Mouse (Mus musculus) skeletal muscle tissue, adult 2 months (tissue): ENCODE measurements around the gene Dclre1a.
A peak's percentile ranks its signal among the peaks of the same experiment; 100 is the strongest.

Experiments
- DNase-seq: peaks from one replicate; pipeline ENCODE4 v3.0.0-alpha.2; 2012; ENCODE audit warnings: low read depth, low spot score

Dclre1a gene

DNA sequence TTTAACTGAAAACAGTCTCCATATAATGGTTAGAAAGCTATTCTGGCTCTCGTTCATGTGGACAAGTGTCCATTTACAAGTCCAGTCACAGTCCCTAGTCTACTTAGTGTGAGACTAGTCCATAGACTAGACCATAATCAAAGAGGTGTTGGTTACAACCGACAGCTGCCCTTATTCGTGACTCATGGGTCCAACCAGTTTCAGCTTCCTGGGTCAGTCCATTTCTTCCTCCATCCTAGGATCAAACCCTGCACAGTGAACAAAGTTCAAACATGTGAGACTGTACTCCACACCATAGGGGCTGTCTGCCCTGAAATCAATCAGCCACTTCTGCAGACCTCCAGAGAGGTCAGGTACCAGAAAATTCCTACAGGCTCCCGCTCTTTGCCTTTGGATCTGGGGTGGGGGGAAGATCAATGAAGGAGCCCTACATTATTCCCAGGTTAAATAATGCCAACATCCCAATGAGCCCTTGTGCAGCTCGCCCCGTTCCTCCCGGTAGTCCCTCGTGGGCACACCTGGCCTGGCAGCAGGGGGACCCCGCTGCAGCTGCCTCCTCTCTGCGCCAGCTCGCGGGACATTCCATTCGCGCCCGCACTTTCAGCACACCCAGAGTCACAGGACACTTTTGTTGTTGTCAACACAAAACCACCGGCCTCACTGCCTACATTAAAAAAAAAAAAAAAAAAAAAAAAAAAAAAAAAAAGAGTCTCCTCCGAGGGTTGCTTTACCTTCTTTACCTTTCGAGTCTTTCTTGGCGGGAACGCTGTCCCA lies at the start of gene Dclre1a:
TSS of gene Dclre1a (minus strand) at position 767 of the 774 bp plus-strand sequence.
- peak; percentile 38 for DNase-seq

DNA sequence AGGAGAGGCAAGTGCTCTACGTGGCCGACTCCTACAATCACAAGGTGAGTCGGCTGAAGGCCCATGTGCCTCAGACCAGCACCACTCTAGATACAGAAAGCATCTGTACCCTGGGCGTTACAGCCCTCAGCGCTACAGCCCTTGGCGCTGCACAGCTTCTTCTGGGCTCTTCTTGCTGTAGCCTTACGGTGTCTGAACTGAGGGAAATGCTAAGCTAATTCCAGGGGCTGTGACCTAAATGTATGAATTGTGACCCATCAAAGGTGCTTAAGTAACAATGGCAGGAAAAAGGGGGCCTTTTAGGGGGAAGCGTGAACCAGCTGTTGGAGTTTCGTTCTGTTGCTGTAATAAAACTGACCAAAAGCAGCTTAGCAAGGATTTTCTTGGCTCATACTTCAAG lies 44.5 kb upstream of the Dclre1a start:
- DNase-seq, result no peak

DNA sequence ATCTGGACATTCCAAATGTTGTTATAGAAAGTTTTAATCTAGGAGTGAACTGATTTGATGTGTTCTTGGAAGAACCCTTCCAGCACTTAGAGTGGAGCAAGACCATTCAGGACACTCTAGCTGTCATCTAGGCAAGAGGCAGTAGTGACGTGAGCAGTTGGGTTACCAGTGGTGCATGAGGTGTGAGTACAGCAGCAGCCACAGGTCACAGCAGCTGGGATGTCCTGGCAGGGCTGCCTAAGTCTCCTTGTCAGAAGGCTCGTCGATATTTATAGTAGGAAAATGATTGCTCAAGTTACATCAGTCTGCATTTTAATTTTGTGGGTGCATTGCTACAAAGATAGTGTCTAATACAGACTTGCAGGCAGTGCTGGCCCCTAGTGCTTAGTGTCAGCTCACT lies 42.2 kb upstream of the Dclre1a start:
- DNase-seq, result no peak

DNA sequence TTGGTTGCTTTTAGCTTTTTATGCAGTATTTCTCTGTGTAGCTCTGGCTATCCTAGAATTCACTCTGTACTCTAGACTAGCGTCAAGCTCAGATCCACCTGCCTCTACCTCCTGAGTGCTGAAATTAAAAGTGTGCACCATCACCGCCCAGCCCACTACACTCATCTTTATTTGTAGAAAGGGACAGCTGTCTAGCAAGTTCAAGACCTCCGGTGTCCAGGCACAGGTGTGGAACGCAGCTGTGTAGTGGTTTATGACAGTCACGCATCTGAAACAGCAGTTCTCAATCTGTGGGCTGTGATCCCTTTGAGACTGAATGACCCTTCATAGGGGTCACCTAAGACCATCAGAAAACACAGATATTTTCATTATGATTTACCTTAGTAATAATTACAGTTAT lies 41.4 kb upstream of the Dclre1a start:
- no peak for DNase-seq

DNA sequence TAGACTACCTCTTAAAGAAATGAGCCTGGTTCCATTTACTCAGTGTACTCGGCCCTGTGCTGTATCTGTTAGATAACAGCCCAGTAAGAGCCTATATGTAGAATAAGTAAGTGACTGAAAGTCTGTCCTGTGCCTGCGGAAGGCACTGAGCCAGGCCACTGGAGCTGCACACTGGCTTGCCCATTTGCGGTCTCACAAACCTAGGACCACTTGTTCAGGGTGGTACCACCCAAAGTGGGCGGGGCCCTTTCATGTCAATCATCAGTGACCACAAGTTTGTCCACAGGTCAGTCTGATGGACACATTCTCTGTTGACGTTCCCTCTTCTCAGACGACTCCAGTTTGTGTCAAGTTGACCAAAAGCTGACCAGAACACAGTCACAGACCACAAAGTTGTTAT lies 41.0 kb upstream of the Dclre1a start:
- no peak for DNase-seq

DNA sequence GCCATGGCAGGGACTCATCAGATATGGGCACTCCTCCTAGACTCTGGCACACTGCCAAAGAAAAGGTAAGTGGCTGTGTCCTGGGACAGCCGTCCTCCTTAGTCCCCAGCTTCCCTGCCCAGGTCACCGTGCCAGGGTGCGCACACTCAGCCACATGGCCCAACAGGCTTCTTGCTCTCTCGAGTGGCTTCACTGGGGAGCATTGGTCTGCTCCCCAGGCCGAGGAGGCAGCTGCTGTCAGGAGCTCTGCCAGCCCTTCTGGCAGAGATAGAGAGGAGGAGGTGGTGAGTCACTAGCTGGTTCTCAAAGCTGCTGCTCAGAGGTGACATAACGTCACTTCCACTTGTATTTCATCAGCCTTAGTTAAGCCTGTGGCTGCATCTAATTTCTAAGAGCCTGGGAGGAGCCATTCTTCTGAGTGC lies 40.2 kb upstream of the Dclre1a start:
- peak; percentile 87 for DNase-seq

DNA sequence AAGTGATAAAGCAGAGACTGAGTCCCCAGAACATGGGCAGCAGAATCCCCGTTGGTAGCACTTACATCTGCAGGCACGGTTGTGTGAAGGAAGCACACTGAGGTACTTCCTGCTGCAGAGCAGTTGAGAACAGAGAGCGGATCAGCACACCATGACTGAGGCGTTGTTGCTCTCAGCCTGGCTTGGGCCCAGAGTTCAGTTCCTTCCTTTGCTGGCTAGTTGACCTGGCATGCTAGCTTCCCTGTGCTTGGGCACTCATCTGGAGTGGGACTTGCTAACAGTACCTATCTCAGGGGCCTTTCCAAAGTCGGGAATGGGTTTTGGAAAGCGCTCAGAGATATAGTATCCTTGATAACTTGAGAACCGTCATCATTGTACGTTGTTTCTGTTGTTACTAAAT lies 38.3 kb upstream of the Dclre1a start:
- no peak for DNase-seq

DNA sequence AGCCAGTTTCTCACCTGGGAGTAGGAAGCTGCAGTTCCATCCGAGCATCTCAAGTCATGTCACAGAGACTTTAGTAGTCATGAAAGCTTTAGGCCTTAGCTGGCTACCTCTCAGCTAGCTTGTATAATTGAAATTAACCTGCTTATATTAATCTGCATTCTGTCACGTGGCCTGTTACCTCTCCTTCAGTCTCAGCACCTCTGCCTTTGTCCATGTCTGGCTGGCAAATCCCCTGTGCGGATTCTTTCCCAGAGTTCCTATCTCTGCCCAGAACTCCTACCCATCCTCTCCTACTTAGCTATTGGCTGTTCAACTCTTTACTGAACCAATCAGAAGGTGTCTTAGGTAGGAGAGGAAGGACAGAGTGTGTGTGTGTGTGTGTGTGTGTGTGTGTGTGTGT lies 36.3 kb upstream of the Dclre1a start:
- no peak for DNase-seq

DNA sequence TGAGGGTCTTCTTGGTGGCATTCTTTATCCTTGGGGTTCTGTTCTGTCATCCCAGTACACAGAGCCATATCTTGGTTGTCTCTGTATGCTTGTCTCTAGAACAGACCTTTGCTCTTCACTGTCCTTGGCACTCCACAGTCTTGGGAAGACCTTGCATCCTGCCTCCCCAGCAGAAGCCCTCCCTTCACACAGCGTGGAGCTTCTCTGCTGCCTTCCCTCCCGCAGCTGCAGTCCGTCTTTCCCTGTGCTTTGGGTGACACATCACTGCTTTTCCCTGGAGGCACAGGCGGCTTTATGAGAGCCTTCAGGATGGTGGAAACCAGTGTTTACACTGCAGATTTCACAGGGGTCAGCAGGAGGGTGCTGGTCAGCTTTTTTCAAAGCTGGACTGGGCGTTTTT lies 35.8 kb upstream of the Dclre1a start:
- DNase-seq, result no peak

DNA sequence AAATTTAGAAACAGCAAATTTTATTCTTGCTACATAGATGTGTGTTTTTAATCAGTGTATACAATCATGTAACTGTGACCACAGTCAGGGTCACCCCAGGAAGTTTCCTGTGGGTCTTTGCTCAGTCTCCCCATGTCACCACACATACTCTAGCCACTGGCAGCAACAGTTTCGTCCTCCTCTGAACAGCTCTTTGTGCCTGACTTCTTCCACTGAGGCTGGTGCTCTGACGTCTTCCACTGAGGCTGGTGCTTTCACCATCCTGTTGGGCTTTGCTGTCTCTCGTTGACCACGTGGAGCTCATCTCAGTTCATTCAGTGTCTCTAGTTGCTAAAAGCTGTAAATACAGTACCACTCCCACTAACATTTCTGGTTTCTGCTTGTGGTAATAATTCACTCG lies 34.0 kb upstream of the Dclre1a start:
- DNase-seq, result no peak

DNA sequence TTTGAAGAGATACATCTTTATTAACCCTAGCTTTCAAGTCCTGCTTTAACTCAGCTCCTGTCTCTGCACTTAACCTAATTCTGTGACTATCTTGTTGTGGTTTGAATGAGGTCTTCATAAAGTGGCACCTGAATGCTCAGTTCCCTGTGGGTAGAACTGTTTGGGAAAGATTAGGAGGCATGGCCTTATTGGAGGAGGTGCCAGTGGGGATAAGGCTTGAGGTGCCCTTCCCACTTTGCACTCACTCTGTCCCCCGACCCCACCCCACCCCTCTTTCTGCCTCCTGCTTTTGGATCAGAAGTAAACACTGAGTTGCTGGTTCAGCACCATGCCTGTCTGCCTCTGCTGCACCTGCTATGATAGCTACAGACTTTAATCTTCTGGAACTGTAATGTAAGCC lies 29.8 kb upstream of the Dclre1a start:
- DNase-seq, result no peak

DNA sequence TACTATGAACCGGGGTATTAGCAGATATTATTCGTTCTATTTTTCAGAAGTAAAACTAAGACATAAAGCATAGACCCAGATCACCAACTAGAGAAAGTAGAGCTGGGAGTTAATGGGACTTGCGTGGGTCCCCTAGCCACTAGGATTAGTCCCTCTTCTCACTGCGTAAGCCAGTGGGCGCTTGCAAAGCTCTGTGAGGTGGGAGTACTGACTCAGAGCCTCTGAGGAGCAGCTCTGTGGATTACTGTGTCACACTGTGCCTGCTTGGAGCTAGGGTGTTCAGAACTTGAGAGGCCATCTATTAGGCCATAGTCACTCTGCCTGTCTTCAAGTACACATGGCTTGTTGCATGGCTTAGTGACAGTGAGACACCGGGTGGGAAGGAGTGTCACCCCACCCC lies 25.2 kb upstream of the Dclre1a start:
- DNase-seq, result no peak

DNA sequence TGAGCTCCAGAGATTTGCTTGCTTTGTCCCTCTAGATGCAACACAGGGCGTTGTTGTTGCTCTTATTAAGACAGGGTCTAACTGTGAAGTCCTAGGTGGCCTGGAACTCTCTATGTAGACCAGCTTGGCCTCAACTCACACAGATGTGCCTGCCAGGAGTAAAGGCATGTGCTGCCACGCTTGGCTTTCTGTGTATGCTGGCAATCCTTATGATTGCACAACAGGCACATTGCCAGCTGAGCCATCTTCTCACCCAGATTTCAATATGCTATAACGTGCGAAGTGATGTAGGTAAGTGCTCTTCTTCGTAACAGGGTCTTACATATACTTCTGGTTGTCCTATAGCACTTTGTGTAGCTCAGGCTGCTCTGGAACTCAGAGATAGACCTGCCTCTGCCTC lies 23.9 kb upstream of the Dclre1a start:
- DNase-seq, result no peak

DNA sequence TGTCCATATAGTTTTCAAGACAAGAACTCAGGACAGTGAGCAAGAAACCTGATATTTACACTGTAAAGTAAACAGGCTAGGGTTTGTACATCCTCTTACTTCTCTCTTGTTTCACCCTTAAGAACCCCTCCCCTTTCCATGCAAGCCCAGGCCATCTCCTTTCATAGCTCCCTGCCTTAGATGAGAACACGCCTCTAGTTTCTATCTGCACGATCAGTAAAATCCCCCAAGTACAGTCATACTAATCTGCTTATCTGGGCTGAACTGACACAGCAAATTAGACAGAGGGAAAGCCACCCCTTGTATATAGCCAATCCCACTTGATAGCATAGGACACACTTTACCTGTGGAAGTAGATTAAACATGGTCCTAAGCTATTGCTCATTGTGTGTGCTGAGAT lies 23.2 kb upstream of the Dclre1a start:
- DNase-seq, result no peak

DNA sequence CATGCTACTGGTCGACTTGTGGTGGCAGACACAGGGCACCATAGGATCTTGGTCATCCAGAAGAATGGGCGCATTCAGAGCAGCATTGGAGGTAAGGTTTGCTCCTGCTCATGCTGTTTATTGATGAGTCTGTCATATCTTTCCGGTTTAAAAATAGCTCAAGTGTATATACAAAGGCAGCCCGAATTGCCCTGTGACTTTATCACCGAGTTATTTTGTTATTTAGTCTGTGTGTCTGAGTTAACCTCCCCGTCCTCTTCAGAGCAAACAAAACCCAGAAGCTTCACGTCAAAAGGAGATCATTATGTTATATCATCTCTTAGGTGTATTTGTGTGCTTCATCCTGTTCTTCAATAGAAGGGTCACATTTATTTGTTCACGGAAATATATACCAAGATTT lies 22.8 kb upstream of the Dclre1a start:
- no peak for DNase-seq

DNA sequence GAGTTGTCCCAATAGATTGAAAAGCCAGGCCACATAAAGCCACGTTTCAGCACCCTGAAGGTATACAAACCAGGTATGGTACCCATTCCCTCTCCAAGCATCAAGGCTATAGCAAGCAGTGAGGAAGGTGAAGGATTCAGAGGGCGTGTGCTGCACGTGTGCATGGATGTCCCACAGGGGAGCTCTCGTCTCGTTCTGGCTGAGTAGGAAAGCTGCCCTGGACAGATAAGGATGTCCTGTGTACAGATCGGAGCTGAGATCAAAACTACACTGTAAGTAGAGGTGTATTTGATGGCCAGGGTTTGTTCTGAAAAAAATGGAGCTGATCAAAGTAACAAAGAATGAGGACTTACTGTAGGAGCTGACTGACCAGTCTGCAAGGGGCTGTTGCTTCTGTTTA lies 18.9 kb upstream of the Dclre1a start:
- no peak for DNase-seq

DNA sequence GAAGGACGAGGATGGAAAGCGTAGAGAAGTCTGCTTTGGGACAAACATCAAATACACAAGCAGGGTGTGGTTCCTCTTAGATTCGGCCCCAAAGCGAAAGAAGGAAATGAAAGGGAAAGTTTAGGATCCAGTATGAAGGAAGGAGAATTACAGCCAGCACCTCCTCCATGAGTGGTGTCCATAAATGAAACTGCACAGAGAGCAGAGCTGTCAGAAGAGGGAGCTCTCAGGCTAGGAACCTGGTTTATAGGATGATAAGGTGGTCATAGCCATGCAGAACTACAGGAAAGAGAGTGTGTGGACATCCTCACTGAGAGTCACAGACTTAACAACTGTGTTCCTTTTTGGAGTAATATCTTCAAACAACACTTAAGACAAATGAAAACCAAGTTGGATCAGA lies 18.0 kb upstream of the Dclre1a start:
- DNase-seq, result peak; percentile 32

DNA sequence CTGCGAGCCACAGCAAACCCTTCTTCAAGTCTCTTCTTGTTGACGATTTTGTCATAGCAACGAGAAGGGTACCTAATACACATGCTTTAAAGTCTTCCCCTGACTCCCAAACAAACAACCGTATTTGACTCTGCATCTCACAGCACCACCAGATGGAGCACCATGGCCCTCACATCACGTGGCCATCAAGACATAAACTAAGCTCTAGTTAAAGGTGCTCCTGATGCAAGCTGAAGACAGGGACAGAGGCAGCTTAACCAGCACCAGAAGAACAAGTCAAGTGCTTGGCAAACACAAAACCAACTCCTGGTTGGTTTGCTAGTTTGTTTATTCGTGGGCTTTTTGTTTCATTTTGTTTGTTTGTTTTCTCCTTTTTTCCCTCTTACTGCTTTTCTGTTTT lies 17.3 kb upstream of the Dclre1a start:
- peak; percentile 11 for DNase-seq

DNA sequence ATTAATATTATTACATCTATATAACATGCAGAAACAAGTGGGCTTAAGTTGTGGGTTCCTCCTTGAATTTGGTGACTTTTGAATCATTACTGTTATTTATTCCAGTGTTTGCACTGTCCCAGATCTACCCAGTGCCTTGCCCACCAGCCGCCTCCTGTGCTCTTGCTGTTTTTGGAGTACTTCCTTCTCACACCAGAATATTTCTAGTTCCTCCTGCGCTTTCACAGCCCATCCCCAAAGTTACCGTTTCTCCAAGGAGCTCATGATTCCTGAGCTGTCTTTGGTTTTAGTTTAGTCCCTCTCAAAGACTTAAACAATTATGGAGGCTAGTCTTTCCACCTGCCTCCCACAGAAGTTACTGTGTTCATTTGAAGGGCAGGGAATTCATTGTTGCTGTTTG lies 15.4 kb upstream of the Dclre1a start:
- DNase-seq, result no peak

DNA sequence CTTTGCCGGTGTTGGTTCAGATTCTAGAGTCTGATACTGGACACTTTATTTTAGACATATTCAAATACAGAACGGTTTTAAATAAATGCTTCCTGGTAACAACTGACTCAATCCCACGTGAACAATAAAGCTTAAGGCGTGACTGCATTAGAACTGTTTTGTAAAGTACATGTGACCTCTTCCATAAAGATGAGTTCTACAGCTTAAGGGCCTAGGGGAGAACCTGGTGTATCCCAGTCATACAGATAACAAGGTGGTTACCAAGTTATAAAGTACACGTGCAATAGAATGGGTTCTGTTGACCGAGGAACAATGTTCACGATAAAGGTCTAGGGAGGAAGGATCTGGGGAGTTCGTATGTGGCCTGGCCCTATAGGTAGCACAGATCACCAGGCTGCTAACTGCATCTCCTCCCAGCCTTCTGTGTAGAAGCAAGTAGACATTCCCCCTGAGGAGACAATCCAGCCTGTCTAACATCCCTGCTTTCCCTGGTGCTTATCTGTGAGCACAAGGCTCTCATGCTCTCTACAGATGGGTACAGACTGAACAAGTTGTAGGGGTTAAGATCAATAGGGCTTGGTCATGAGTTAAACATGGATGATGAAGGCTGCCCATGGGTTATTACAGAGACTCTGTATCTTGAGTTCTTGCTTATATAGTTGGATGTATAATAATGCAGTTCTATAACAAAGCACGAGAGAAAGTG lies 14.6 kb upstream of the Dclre1a start:
- no peak for DNase-seq

DNA sequence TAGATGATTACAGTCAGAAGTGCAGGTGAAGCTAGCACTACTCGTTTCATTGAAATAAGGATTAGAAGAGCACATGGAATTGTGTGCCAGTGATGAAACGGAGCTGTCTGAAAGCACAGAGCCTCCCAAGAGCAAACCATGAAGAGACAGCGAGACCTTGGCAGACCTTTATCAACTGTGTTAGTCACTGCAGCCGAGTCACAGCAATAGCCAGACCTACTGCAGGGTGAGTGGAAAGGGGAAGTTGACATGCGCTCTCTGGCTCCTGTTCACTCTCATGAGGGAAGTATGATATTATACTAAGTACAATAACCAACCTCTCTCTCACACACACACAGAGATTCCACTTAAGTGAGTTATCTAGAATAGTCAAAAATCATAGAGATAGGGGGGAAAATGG lies 8.0 kb upstream of the Dclre1a start:
- no peak for DNase-seq

DNA sequence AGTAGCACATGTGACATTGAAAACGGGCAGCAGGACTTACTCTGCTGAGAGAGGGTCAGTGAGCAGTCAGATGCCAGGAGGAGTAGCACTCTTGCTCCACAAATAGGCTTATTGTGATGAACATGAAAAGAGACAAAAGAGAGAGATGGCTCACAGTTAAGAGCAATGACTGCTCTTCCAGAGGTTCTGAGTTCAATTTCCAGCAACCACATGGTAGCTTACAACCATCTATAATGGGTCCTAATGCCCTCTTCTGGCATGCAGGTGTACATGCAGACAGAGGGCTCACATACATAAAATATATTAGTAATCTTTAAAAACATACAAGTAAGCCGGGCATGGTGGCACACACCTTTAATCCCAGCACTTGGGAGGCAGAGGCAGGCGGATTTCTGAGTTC lies 5.2 kb upstream of the Dclre1a start:
- no peak for DNase-seq

DNA sequence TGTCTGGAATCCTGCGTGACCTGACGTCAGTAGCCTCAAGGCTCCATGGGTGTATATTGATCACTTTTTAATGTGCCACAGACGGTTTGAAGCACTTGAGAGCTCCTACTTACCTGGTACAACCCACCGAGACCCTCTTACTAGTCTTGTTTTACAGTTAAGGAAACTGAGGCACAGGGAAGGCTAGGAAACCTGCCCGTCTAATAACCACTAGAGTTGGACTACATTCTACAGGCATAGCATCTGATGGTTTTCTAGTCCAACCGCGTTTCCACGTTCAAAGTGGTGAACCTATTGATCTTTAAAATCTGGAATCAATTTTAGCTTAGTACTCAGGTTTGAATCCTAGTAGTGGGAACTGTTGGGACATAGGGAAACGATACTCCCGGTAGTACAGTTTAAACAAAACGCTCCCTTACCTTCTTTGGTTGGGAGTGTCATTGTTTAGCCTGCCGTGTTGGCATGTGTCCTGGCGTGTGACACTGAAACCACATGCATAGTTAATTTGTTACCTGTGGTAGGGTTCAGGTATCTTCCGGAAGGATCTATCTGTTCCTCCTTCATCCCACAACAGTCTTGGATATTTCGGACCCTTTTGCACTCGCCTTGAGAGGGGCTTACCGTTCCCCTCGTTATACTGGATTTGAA lies 1.1 kb upstream of the Dclre1a start:
- no peak for DNase-seq
